Mouse (Mus musculus): ENCODE measurements around the gene Ublcp1.

DNA sequence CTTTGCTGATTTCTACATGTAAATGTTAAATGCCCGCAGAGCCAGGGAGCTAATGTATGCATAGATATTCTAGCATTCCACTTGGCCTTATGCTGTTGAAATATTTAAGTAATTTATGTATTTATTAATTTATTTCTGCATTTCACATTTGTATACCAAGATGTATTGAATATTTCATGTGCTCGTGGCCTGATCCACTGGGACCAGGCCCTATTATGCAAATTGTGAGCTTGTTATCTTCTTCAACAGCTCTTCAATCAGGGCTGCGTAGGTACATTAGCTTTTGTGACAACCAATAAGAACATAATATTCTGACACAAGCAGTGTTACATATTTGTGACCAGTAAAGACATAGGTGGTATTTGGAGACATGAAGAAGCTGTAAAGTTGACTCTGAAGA is 56.9 kb downstream of the Ublcp1 start:
- TF ChIP-seq CTCF (IDR thresholded peaks at IDR 0.05; ENCODE audit: low read depth) (no peak), EP300 (IDR thresholded peaks at IDR 0.05; ENCODE audit: low read depth) (no peak)
